Mouse (Mus musculus): Measurements from ENCODE around the gene Pitpnm3.

Pitpnm3 gene

DNA sequence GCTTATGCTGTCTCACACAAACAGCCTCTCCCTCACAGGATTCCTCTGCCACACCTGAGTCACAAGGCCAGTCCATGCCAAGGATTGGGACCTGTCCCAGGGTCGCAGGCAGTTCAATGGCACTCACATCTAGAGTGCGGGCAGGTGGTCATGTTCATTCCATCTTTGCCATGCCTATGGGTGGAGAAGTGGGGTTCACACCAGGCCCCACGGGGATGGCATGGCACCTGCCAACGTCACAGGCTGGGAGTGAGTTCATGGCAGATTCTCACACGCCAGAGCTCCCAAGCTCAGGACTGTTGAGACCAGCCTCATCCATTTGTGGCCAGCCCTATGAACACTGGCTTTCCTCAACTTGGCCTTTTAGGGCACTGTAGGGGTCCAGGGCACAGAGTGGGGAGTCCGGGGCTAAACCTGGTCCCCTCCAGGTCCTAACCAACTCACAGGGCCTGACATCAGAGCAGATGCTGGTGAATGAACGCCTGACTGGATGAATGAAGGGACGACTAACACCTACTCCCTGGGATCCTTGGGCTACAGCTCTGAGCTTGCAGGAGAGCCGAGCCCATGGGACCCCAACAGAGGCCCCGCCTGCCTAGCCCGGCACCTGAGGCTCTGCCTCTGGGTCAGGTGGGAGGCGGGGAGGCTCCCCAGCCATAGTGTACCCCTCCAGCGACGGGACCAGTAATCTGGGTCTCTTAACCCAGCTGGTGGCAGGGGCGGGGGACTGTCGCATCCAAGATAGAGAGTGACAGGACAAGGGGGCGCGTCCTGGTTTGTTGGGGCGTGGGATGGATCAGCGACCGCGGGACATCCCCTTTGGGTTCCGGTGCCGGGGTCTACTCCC, 819 bp downstream of the Pitpnm3 start:
- no peak for DNase-seq

DNA sequence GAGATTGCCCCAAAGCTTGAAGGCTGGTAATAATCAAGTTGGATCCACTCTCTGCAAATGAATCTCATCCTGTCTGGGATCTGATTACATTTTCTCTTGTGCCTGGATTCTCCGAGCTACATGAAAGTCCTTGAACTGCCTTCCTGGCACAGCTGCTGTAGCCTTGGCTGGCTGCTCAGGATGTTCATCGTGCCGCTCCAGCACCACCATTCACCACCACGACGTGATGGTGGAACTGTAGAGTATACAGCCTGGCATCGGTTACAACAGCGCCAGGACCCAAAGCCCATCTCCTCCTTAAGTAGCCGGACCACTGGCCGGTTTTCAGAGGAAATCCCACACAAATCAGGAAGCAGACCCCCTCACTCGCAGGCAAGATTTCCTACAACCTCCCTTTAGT, 2.5 kb downstream of the Pitpnm3 start:
- no peak for DNase-seq

DNA sequence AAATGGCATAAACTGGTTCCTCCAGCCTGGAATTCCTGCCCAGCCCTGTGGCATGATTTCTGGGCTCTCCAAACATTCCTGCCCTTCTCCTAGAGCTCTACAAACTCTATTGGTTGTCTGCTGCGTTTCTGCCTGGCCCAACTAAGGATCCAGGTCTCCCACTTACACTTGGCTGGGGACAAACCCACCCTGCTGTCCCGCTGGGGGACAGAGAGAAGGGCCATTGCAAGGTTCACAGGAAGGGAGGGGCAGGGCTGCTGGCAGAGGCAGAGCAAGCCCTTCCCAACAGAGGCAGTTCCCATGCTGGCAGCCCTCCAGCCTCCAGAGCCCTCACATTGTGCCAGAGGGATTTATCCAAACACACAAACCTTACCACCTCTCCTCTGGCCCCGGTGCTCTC, 3.3 kb downstream of the Pitpnm3 start:
- no peak for DNase-seq

DNA sequence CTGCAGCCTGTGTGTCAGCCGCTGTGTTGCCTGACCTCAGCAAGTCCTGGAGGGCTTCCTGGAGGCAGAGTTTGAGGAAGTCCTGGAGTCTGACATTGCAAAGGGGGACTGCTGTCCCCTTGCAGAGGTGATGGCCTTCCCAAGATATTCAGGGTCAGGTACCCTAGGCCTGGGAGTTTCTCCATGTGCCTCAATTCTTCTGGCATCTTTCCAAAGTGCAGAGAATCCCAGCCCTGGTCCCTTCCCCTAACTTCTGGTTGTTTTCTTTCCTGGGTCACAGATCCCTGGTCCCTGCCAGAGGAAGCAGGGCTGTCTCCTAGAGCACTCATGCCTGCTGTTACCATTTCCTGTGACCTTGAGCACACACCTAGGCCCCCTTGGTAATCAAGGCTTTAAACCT, 3.9 kb downstream of the Pitpnm3 start:
- DNase-seq, result no peak

DNA sequence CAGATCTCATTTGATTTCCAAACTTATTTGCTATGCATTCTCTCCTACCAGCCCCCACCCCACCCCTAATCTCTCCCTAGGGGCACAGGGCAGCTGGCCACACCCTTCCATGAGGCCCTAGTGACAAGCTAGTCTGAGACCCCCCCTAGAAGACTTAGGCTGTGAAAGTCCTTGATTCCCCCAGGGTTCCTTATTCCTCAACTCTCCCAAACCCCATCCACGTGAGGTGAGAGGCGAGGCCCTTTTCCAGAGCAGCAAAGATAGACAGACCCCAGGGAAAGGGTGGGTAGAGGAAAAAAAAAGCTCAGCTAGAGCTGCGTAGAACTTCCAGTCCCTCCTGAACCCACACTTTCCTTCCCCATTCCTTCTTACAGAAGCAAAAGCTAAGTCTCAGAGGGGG, 4.7 kb downstream of the Pitpnm3 start:
- no peak for DNase-seq

DNA sequence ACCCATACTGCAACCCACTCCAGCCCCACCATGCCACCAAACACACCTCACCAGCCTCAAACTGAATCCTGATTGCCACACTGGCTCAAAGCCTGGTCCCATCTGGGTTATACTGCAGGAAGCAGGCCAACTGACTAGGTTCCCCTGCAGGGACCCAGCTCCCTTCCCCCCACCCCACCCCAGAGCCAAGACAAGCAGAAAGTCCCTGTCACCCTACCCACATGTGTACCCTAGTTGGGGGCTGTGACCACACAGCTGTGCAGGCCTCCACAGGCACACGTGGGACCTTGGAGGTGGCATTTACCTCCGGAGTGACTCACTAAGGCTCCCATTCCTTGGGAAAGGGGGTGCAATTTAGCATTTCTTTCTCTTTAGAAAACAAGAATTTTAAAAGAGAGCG, 5.1 kb downstream of the Pitpnm3 start:
- DNase-seq, result no peak

DNA sequence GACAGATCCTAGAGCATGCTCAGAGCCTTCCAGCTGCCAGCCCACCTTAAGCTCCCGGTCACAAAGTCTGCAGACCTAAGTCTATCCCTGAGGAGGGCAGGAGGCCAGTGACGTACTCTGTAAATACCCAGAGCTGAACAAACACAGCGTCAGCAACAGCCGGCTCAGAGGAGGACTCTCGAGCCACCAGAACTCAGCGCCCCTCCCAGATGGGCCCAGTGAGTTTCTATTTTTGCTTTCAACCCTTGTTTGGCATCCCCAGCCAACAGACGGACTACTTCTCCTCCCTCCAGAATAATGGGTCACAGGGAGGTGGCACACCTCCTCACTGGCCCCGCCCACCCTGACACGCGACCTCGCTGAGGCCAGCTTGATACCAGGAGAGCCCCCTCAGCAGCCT, 5.6 kb downstream of the Pitpnm3 start:
- no peak for DNase-seq

DNA sequence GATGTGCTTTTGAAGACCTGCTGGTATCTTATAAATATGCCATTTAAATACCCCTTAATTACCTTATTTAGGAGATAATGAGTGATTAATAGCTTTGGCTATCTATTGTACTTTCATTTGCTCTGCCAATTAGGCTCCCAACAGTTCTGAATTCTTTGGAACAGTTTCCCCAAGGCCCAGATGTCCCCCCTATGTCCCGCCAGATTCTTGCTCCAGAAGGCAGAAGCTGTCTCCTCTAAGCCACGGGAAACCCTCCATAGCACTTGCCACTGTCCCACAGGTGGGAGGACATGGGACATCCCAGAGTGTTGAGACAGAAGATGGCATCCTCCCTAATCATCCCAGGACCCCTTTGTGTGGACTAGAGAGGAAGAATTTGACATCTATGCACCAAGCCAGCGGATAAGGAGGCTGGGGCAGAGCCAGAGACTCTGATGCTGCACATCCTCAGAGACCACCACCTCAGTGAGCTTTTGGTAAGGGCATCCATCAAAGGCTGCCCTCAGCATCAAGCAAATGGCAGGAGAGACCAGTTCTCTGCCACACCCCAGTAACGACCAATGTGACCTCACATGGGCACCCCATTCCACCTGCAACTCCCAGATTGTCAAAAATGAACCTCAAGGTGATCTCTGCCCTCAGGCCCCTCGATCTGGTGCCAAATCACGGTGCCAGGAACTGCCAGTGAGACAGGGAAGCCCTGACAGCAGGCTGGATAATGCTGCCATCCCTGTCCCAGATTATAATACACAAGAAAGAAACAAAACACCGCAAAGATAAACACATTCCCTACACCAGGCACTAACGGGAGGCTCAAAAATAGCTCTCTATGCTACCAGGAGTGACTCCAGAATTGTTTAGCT, 6.3 kb downstream of the Pitpnm3 start:
- DNase-seq, result no peak

DNA sequence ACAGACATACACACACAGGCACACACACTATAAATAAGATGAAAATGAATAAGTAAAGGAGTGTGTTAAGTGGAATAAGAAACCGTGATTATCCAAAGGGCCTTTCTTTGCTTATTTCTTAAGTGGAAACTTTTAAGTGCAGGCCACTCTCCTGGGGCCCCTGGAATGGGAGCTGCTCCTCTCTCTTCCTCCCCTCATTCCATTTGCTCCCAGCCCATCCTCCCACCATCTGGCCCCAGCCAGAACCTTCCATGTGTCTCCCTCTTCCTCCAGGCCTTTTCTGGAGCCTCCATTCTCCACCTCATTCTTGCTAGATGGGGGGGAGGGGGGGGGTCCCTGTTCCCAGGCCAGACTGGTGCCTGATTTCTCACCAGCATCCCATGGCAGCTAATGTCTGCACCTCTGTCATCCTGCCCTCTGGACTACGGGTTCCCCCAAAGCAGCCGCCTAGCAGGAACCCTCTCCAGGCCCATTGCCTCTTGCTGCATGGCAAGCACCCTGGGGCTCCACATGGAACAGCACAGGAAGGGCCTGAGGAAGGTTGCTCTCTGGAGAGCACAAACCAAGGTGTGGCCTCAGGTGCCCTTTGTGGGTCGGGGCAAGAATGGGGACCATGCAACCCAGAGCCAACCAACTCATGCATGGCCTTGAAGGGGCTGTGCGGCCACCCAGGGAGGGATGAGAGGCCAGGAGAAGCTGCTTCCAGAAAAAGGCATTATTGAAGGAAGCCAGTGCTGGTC, 8.0 kb downstream of the Pitpnm3 start:
- DNase-seq, result no peak

DNA sequence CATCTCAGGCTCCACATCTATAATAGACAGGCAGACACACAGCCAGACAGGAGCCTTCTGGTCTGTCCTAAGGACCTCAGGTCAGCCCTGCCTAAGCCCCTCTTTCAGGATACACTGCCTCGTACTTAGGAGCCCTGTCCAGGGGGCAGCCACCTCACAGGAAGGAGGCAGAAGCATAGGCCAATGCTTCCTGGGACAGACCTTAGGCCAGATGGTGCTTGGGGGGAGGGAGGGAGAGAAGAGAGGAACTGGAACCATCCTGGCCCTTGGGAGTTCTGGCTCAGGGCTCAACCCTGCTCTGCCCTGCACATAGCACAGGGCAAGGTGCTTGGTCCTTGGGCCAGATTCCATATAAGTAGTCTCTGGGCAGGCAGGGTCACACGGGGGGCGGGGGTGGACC, 9.8 kb downstream of the Pitpnm3 start:
- DNase-seq, result no peak

DNA sequence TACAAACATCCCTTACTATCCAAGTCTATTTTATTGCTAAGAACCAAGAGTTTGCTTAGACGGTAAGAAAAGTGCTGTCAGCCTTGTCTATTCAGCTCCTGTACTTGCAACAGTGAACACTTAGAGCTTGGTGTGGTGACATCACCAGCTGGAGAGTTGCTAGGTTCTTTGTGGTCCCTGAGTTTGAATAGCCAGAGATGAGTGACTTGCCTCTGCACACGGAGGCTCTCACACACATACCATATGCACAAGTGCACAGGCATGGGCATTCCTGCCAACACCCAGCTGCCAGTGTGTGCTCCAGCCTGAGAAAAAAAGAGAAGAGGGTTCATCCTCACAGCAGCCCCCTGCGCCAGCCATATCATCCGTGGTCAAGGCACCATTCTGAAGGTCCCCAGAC, 12.0 kb downstream of the Pitpnm3 start:
- no peak for DNase-seq

DNA sequence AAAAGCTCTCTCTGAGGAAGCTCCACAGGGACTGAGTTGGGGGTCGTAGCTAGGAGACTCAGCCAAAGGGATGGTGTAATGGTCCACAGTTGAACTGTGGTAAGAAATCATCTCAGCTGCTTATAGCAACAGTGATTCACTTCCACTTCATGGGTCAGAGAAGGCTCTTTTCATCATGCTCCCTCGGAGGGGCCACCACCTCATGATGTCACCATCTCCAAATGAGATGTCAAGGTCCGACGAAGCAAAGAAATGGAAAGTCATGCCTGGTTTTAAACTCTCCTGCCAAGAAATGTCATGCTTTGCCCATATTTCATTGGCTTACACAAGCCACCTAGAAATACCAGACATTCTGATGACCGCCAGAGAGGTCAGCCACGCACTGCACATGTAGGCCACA, 15.2 kb downstream of the Pitpnm3 start:
- no peak for DNase-seq

DNA sequence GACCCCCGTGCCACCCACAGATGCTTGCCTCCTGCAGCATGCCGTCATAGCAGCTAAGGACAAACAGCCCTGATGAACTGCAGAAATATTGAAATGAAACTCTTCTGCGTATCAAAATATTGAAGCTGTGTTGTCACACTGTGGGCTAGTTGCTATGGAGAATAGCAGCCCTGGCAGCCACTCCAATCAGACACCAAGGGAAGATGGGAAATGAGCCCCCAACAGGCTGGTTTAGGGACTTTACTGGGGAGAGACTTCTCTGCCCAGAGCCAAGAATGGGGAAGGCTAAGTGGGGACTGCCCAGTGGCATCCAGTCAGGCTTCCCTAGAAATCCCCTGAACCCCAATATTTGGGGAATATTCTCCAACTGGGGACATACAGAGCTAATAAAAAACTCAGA, 16.9 kb downstream of the Pitpnm3 start:
- no peak for DNase-seq

DNA sequence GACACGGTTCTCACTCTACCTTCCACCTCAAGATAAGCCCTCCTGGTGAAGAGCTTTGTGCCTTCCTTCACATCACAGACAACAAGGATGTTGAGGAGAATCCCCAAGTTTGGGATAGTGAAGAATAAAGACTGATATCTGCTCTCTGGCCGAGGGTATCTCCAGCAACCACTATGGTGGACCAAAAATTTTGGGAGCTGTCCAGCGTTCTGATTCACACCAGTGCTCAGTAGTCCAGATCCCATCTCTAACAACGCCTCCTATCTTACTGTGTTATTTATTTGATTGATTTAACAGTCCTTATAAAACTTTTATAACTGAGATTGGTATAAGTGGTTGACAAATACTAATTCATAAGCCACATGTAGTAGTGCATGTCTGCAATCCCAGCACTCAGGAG, 22.3 kb downstream of the Pitpnm3 start:
- no peak for DNase-seq

DNA sequence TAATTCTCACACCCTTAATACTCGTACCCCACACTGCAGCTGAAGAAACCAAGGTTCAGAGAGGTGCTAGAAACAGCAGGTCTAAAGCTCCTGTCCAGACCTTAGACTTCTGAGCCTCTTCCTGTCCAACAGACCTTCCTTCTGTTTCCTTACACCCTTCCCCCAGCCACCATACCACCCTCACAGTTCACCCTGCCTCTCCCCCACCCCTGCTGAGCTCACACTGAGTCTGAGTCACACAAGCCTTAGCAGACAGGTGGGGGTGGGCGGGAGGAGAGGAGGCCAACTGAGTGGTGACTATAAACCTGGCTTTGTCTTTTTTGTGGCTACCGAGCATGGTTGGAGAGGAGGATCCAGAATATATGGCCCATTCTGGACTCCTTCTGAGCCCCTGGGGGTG, 24.9 kb downstream of the Pitpnm3 start:
- no peak for DNase-seq

DNA sequence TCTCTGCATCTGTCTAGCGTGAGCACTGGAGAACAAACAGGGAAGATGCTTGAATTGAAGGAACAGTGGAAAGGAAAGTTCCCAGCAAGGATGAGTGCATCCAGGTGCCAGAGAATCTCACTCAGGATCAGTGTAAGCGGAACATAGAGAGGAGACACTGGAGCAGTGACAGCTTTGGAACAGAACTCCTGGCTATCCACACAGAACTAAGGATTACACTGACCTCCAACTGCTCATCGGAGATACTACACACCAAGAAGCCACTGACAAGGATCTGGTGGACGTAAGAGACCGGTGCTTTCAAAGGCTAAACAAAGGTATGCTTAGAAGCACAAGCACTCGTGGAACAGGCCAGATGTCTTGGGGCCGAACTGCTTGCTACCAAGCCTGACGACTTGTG, 31.4 kb downstream of the Pitpnm3 start:
- DNase-seq, result no peak

DNA sequence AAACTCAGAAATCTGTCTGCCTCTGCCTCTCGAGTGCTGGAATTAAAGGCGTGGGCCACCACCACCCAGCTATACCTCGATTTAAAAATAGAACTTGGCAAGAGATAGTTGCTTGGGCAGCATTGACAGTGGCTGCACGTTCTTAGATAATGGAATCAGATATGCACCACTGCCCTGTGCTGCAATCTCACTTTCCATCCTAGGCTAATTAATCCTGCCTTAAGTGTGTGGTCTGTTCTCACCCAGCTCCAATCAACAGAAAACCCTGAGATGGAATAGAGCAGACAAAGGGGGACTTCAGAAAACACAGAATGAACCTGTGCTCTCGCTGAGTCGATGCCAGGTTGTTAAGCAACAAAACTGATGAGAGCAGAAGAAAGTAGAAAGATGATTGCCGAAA, 32.0 kb downstream of the Pitpnm3 start:
- no peak for DNase-seq

DNA sequence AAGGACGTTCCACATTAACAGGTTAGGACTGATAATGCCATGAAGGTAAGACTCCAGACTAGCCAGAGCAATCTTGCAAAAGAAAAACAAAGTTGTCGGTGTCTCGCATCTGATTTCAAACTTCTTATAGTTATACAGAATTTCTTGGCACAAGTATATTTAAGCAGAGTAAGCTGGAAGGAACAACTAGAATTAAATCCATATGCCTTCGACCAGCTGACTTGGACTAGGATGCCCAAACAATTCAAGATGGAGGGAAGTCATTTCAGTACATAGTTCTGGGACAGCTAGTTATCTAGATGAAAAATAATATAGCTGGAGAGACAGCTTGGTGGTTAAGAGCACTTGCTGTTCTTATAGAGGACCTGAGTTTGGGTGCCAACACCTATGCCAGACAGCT, 34.6 kb downstream of the Pitpnm3 start:
- DNase-seq, result no peak

DNA sequence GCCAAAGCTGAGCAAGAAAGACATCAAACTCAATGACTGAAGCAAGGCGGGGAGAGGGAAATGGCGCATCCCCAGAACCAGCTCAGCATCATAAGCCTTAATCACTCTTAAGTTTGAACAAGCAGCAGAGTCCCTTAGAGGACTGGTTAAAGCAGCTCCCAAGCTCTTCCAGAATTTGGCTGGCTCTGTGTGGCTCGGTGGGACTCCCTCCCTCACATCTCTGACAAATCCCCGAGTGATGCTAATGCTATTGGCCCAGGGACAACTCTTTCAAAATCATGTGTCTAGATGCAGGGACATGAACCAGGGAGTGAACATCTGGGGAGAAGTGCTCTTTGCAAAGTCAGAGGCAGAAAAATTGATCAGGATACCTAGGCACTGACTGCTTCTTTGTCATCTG, 36.4 kb downstream of the Pitpnm3 start:
- DNase-seq, result no peak

DNA sequence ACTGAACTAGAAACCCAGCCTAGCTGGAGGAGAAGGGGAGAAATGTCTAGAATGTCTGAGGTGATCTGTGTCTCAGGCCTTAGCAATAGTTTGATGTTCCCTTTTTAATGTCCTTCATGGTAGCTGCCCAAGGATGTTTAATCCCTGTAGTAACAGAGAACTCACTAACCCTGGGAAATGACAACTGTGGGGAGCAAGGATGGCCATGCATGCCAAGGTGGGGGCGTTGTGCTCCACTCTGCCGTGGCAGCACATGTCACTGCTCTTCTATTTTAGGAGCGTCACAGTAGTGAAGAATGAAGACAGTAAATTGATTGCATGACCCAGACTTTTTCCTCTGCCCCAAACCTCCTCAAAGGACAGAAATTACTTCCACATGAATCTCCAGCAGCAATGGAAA, 37.6 kb downstream of the Pitpnm3 start:
- DNase-seq, result no peak

DNA sequence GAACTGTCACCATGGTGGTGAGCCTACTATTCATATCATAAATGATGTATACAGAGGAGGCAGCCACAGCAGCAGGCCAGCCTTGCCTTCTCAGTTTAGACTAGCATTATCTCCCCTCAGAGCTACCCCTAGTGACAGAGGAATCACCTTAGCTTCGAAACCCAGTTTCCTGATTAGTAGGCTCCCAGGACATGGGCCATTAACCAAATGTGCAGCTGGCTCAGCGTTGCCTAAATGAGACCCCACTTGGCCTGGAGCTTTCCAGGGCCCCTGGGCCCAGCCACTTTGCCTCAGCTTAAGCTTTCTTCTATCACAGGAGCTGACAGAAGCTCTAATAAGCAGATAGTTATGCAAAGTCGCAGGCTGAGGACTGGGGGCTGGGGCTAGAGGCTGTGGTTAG, 39.6 kb downstream of the Pitpnm3 start:
- DNase-seq, result no peak

DNA sequence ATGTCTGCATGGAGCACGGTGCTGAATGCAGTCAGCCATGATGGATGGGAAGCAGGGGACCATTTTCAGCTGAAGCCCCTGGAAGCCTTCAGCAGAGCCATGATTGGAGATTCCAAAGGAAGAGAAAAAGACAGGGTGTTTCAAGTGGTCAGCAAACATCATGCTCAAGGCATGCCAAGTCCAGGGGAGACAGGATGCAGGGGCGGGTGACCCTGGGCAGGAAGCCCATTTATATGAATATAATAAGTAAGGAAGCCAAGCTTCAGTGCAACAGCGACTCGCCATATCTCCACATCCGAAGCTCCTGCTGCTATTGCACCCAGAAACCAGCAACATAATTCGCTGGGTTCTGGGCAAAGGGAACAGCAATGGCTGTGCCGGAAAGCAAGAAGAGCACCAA, 41.1 kb downstream of the Pitpnm3 start:
- DNase-seq, result no peak

DNA sequence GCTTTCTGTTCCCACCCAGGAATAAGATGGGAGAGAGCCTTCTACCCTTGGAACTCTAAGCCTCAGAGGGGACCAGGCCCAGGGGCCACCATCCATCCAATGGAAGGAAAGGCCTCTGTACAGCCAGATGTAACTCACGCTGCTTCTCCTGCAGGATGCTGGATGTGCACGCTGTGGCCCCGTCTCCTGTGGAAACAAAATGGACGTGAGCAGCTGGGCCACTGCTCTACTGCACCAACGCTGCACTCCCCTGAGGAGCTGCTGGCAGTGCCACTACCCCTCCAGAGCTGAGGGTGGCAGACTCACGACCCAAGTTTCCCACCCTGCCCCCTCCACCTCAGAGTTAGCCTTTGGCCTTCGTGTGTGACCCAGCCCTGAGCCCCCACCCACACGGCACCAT, 43.2 kb downstream of the Pitpnm3 start:
- DNase-seq, result no peak

Data from thymus, postnatal 14 days (tissue).